Mouse (Mus musculus) limb, embryonic 15.5 days (tissue): ENCODE data around the gene Wdr63. TPM values are rescaled to one million over a fixed set of nuclear protein-coding genes. Genes with fewer than 3 reads are reported as not detected.

Source experiments
- ATAC-seq: fragments of 200-750 bp; cut with Nextera tagmentation; 2 replicates; pipeline ENCODE4 v1.8.0; 2017; ENCODE audit warnings: low read depth, moderate TSS enrichment; ENCODE audit not compliant: insufficient number of reproducible peaks, low FRiP score, low TSS enrichment
- H3K27ac ChIP-seq: fragments of 300-500 bp; sonication (generic); 2 replicates; pipeline ENCODE4 v1.5.1; 2015; ENCODE audit warnings: moderate library complexity, mild to moderate bottlenecking, inconsistent platforms
- H3K27me3 ChIP-seq: fragments of 300-500 bp; sonication (generic); 2 replicates; pipeline ENCODE4 v1.6.1; 2015; ENCODE audit warnings: inconsistent platforms
- H3K36me3 ChIP-seq: fragments of 300-500 bp; sonication (generic); 2 replicates; pipeline ENCODE4 v1.6.1; 2015; ENCODE audit warnings: inconsistent platforms
- H3K4me1 ChIP-seq: fragments of 300-500 bp; sonication (generic); 2 replicates; pipeline ENCODE4 v1.6.1; 2015; ENCODE audit warnings: inconsistent platforms
- H3K4me2 ChIP-seq: fragments of 300-500 bp; sonication (generic); 2 replicates; pipeline ENCODE4 v1.6.1; 2015; ENCODE audit warnings: mild to moderate bottlenecking, inconsistent platforms
- H3K4me3 ChIP-seq: fragments of 300-500 bp; sonication (generic); 2 replicates; pipeline ENCODE4 v1.5.1; 2015; ENCODE audit warnings: mild to moderate bottlenecking, inconsistent platforms
- H3K9ac ChIP-seq: fragments of 300-500 bp; sonication (generic); 2 replicates; pipeline ENCODE4 v1.6.1; 2015; ENCODE audit warnings: inconsistent platforms
- H3K9me3 ChIP-seq: fragments of 300-500 bp; sonication (generic); 2 replicates; pipeline ENCODE4 v1.6.1; 2016; ENCODE audit warnings: inconsistent platforms
- WGBS: fragments of 180-500 bp; shearing (Covaris S2); methylation state at CpG from one replicate; pipeline ENCODE4 v1.1.7; 2015; 5-methylcytosine and 5-hydroxymethylcytosine counted together
- polyA plus RNA-seq: library from polyadenylated mRNA; unstranded; fragments of >200 nt; fragmentation: Nextera tagmentation; extraction: Ambion mirVana; gene quantifications from 2 replicates; pipeline ENCODE4 v1.2.1, GENCODE M21; 2015

Wdr63 gene
- polyA plus RNA-seq, 1 experiment from 2014 or later: not detected

- WGBS: 86% methylated on average over 10 of the region's 10 CpGs
- H3K9me3 ChIP-seq: no peaks in the 10 kb centered on the region
- ATAC-seq: no peak
These were observed 12.9 kb downstream of the Wdr63 start for GRCm38 (mm10) chr3:146095066-146095465.

GRCm38 (mm10) chr3:146090988-146091657 is 16.8 kb downstream of the Wdr63 start:
- H3K27me3 ChIP-seq: no peaks in the 10 kb centered on the region
- no peak overlapping the region for H3K9ac ChIP-seq
- no peaks in the 10 kb centered on the region for H3K4me1 ChIP-seq
- H3K4me2 ChIP-seq: no peak overlapping the region
- H3K36me3 ChIP-seq: no peaks in the 10 kb centered on the region
- H3K4me3 ChIP-seq: no peak overlapping the region
- H3K27ac ChIP-seq: no peak overlapping the region
- 91% methylated on average over 13 of the region's 13 CpGs for WGBS
- H3K9me3 ChIP-seq: no peaks in the 10 kb centered on the region
- ATAC-seq: no peak

More at GRCm38 (mm10) chr3:146095066-146095465, 12.9 kb downstream of the Wdr63 start:
- Histone ChIP-seq H3K36me3 (no peaks in the 10 kb centered on the region), H3K27me3 (no peaks in the 10 kb centered on the region), H3K27ac (no peak overlapping the region), H3K4me1 (no peaks in the 10 kb centered on the region), H3K4me2 (no peak overlapping the region), H3K9ac (no peak overlapping the region), H3K4me3 (no peak overlapping the region)

GRCm38 (mm10) chr3:146080241-146080640 is 27.7 kb downstream of the Wdr63 start:
- no peak overlapping the region for H3K4me2 ChIP-seq
- H3K4me1 ChIP-seq: no peaks in the 10 kb centered on the region
- 86% methylated on average over 12 of the region's 12 CpGs for WGBS
- ATAC-seq: no peak
- no peak overlapping the region for H3K4me3 ChIP-seq
- no peaks in the 10 kb centered on the region for H3K9me3 ChIP-seq
- no peak overlapping the region for H3K9ac ChIP-seq
- no peaks in the 10 kb centered on the region for H3K36me3 ChIP-seq
- H3K27ac ChIP-seq: no peak overlapping the region
- no peaks in the 10 kb centered on the region for H3K27me3 ChIP-seq

- Histone ChIP-seq H3K4me3 (no peak overlapping the region), H3K4me2 (no peak overlapping the region), H3K4me1 (no peaks in the 10 kb centered on the region), H3K36me3 (no peaks in the 10 kb centered on the region), H3K9ac (no peak overlapping the region), H3K9me3 (no peaks in the 10 kb centered on the region), H3K27ac (no peak overlapping the region), H3K27me3 (no peaks in the 10 kb centered on the region)
- ATAC-seq: no peak
- 61% methylated on average over 7 of the region's 7 CpGs for WGBS
These were observed 35.1 kb downstream of the Wdr63 start for GRCm38 (mm10) chr3:146072780-146073179.

GRCm38 (mm10) chr3:146069276-146069675 is 38.7 kb downstream of the Wdr63 start:
- WGBS: 55% methylated on average over 4 of the region's 4 CpGs
- Histone ChIP-seq H3K4me1 (no peaks in the 10 kb centered on the region), H3K4me3 (no peak overlapping the region), H3K27me3 (no peaks in the 10 kb centered on the region), H3K36me3 (no peaks in the 10 kb centered on the region), H3K4me2 (no peak overlapping the region), H3K9me3 (no peaks in the 10 kb centered on the region), H3K9ac (no peak overlapping the region), H3K27ac (no peak overlapping the region)
- ATAC-seq: no peak

- Histone ChIP-seq H3K4me2 (no peak overlapping the region), H3K4me3 (no peak overlapping the region), H3K36me3 (no peaks in the 10 kb centered on the region), H3K27ac (no peak overlapping the region), H3K9me3 (no peaks in the 10 kb centered on the region), H3K4me1 (peaks cover 6% of the 10 kb centered on the region; the same call in 1 of the 2 replicates), H3K9ac (no peak overlapping the region), H3K27me3 (no peaks in the 10 kb centered on the region)
- 87% methylated on average over 11 of the region's 11 CpGs for WGBS
- no peak for ATAC-seq
These were observed 44.8 kb downstream of the Wdr63 start for GRCm38 (mm10) chr3:146063146-146063545.

GRCm38 (mm10) chr3:146059356-146059926 is 48.5 kb downstream of the Wdr63 start:
- 60% methylated on average over 15 of the region's 15 CpGs for WGBS
- Histone ChIP-seq H3K4me2 (no peak overlapping the region), H3K27me3 (no peaks in the 10 kb centered on the region), H3K36me3 (no peaks in the 10 kb centered on the region), H3K4me3 (no peak overlapping the region), H3K9ac (no peak overlapping the region), H3K9me3 (no peaks in the 10 kb centered on the region), H3K27ac (no peak overlapping the region), H3K4me1 (peaks cover 6% of the 10 kb centered on the region; the same call in 1 of the 2 replicates)
- ATAC-seq: no peak

GRCm38 (mm10) chr3:146058263-146058662 is 49.7 kb downstream of the Wdr63 start:
- H3K4me3 ChIP-seq: no peak overlapping the region
- ATAC-seq: no peak
- H3K9me3 ChIP-seq: no peaks in the 10 kb centered on the region
- no peak overlapping the region for H3K27ac ChIP-seq
- no peak overlapping the region for H3K4me2 ChIP-seq
- H3K36me3 ChIP-seq: no peaks in the 10 kb centered on the region
- H3K4me1 ChIP-seq: peaks cover 6% of the 10 kb centered on the region; the same call in 1 of the 2 replicates
- no peaks in the 10 kb centered on the region for H3K27me3 ChIP-seq
- 18% methylated on average over 4 of the region's 4 CpGs for WGBS
- no peak overlapping the region for H3K9ac ChIP-seq

GRCm38 (mm10) chr3:146057131-146057530 is 50.8 kb downstream of the Wdr63 start:
- Histone ChIP-seq H3K9ac (no peak overlapping the region), H3K4me2 (no peak overlapping the region), H3K27ac (no peak overlapping the region), H3K36me3 (no peaks in the 10 kb centered on the region), H3K27me3 (no peaks in the 10 kb centered on the region), H3K4me3 (no peak overlapping the region), H3K4me1 (peaks cover 11% of the 10 kb centered on the region; the same call in 1 of the 2 replicates), H3K9me3 (no peaks in the 10 kb centered on the region)
- no peak for ATAC-seq
- 77% methylated on average over 7 of the region's 7 CpGs for WGBS

GRCm38 (mm10) chr3:146053873-146054272 is 54.1 kb downstream of the Wdr63 start:
- ATAC-seq: no peak
- no peak overlapping the region for H3K4me3 ChIP-seq
- no peaks in the 10 kb centered on the region for H3K9me3 ChIP-seq
- H3K27ac ChIP-seq: no peak overlapping the region
- H3K36me3 ChIP-seq: no peaks in the 10 kb centered on the region
- H3K27me3 ChIP-seq: no peaks in the 10 kb centered on the region
- H3K9ac ChIP-seq: no peak overlapping the region
- peaks cover 9% of the 10 kb centered on the region for H3K4me1 ChIP-seq
- H3K4me2 ChIP-seq: no peak overlapping the region
- WGBS: 77% methylated on average over 2 of the region's 2 CpGs

- no peak overlapping the region for H3K9ac ChIP-seq
- 61% methylated on average over 6 of the region's 6 CpGs for WGBS
- no peak overlapping the region for H3K4me3 ChIP-seq
- H3K36me3 ChIP-seq: no peaks in the 10 kb centered on the region
- no peak overlapping the region for H3K27ac ChIP-seq
- no peaks in the 10 kb centered on the region for H3K27me3 ChIP-seq
- ATAC-seq: no peak
- H3K4me1 ChIP-seq: peaks cover 9% of the 10 kb centered on the region
- H3K4me2 ChIP-seq: no peak overlapping the region
- H3K9me3 ChIP-seq: no peaks in the 10 kb centered on the region
These were observed 54.7 kb downstream of the Wdr63 start for GRCm38 (mm10) chr3:146053082-146053814.
